Mouse (Mus musculus): ENCODE results near the gene Lrrc15. TPM values are rescaled to one million over a fixed set of nuclear protein-coding genes. Genes with fewer than 3 reads are reported as not detected.

Lrrc15 gene
- polyA plus RNA-seq (2012; ENCODE audit: insufficient read depth, low replicate concordance): 0.11 TPM in 1 of 2 replicates, not detected in the other

- Histone ChIP-seq H3K36me3 (replicated peaks; ENCODE audit: low read length) (no peaks in the 10 kb centered on the region), H3K4me3 (replicated peaks) (peak within 1 kb of the TSS; percentile 87), H3K4me1 (peaks cover 67% of the 10 kb centered on the region), H3K9me3 (no peaks in the 10 kb centered on the region), H3K27me3 (replicated peaks) (peaks cover 87% of the 10 kb centered on the region)
- no peak for TF ChIP-seq FLI1 (IDR thresholded peaks at IDR 0.05; ENCODE audit: low read length)
- no peak for TF ChIP-seq GATA1 (IDR thresholded peaks at IDR 0.05; ENCODE audit: borderline replicate concordance, low read length)
Observed at GRCm38 (mm10) chr16:30282844-30283495, at the start of gene Lrrc15. Gene Lrrc15, minus strand, starts transcription at chr16:30283256.

DNA sequence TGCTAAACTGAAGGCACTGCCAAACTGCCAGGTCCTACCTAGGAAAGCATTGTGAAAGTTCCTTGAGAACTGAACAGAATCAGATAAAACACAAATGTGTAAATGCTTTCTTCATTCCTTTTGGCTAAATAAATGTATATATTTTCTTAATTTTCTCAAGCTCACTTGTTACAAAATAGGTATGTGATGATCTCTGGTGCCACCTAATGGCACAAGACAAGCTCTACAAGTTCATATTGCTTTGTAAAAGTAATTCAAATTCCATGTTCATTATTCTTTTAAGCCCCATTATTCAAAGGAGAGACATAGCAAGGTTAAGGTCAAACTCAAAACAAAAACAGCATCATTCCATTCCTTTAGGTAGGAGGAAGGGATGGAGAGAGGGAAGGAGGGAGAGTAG is 31.2 kb upstream of the Lrrc15 start:
- Histone ChIP-seq H3K36me3 (replicated peaks; ENCODE audit: low read length) (peaks cover 34% of the 10 kb centered on the region), H3K27me3 (replicated peaks) (no peaks in the 10 kb centered on the region), H3K4me3 (replicated peaks) (no peak overlapping the region), H3K9me3 (no peaks in the 10 kb centered on the region), H3K4me1 (peaks cover 48% of the 10 kb centered on the region)
- TF ChIP-seq FLI1 (IDR thresholded peaks at IDR 0.05; ENCODE audit: low read length) (no peak), GATA1 (IDR thresholded peaks at IDR 0.05; ENCODE audit: borderline replicate concordance, low read length) (no peak)

DNA sequence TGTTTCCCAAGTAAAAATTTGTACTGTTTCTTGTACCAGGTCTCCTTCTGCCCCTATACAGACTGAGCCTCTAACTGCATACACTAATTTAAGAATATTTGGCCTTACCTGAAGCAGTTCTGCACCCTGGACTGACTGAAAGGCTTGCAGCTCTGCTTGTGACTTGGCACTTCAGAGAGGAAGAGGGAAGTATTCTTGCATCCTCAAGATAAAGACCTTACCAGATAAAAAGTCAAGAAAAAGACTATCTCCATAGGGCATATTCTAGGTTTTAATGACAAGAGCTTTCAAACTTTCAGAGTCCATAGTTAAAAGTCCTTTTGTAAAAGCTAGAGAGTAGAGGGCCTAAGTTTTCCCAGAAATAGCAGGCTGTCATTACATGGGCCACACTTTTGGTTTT is 27.6 kb upstream of the Lrrc15 start, which contains the start of gene Gp5:
TSS of gene Gp5 (minus strand) at position 133 of the 400 bp plus-strand sequence.
- Histone ChIP-seq H3K4me1 (peaks cover 67% of the 10 kb centered on the region), H3K9me3 (no peaks in the 10 kb centered on the region), H3K36me3 (replicated peaks; ENCODE audit: low read length) (peaks cover 48% of the 10 kb centered on the region), H3K27me3 (replicated peaks) (no peaks in the 10 kb centered on the region), H3K4me3 (replicated peaks) (peak within 1 kb of the TSS; percentile 94)
- TF ChIP-seq FLI1 (IDR thresholded peaks at IDR 0.05; ENCODE audit: low read length) (no peak), GATA1 (IDR thresholded peaks at IDR 0.05; ENCODE audit: borderline replicate concordance, low read length) (peak; percentile 79; the same call in 1 of the 3 replicates)

DNA sequence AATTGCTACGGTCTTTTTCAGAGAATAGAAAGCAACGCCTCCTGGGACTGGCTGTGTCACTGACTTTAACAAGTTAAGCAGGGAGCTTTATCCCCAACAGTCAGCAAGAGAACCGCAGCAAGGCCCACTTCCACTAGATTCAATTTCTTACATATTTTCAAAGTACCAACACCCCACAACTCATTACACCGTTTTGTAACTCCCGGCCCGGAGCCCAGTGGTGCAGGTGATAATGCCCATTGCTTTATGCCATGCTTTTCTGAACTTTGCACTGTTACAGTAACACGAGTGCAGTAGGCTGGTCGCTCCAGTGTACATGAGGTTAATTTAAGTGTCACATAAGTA is 27.1 kb upstream of the Lrrc15 start:
- no peak for TF ChIP-seq GATA1 (IDR thresholded peaks at IDR 0.05; ENCODE audit: borderline replicate concordance, low read length)
- no peak for TF ChIP-seq FLI1 (IDR thresholded peaks at IDR 0.05; ENCODE audit: low read length)
- Histone ChIP-seq H3K4me3 (replicated peaks) (peak overlapping the region; percentile 94), H3K27me3 (replicated peaks) (no peaks in the 10 kb centered on the region), H3K36me3 (replicated peaks; ENCODE audit: low read length) (peaks cover 49% of the 10 kb centered on the region), H3K9me3 (no peaks in the 10 kb centered on the region), H3K4me1 (peaks cover 70% of the 10 kb centered on the region)

DNA sequence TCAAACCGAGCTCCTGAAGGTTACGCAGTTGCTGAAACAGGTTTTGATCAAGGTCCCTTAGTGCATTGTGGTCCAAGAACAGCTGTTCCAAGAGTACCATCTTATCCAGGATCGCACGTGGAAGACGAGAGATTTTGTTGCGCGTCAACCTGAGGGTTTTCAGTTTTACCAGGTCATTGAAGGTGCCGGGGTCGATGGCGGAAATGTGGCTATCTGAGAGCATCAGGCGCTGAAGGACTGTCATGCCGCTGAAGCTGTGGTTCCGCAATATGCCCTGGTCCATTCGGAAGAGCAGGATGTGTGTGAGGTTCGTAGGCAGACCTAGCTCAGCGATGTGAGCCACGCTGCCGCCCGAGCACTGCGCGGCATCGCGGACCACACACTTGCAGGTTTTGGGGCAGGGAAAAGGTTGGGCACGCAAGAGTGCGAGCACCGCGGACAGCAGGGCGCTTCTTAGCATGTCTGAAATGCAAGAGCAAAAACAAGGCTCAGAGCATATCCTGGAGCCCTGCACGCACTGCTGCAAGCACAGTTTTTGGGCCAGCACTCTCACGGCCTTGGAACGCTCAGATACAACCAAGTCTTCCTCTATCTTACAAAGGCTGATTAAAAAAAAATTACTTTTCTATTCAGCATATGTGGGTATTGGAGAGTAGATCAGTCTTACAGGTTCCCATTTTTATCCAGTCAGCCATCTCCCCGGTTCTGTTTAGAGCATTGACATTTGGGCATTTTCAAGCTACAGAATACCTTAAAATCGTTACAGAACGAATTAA is 26.5 kb upstream of the Lrrc15 start:
- Histone ChIP-seq H3K9me3 (no peaks in the 10 kb centered on the region), H3K27me3 (replicated peaks) (no peaks in the 10 kb centered on the region), H3K4me3 (replicated peaks) (peak overlapping the region; percentile 94), H3K4me1 (peaks cover 75% of the 10 kb centered on the region), H3K36me3 (replicated peaks; ENCODE audit: low read length) (peaks cover 47% of the 10 kb centered on the region)
- no peak for TF ChIP-seq GATA1 (IDR thresholded peaks at IDR 0.05; ENCODE audit: borderline replicate concordance, low read length)
- no peak for TF ChIP-seq FLI1 (IDR thresholded peaks at IDR 0.05; ENCODE audit: low read length)

DNA sequence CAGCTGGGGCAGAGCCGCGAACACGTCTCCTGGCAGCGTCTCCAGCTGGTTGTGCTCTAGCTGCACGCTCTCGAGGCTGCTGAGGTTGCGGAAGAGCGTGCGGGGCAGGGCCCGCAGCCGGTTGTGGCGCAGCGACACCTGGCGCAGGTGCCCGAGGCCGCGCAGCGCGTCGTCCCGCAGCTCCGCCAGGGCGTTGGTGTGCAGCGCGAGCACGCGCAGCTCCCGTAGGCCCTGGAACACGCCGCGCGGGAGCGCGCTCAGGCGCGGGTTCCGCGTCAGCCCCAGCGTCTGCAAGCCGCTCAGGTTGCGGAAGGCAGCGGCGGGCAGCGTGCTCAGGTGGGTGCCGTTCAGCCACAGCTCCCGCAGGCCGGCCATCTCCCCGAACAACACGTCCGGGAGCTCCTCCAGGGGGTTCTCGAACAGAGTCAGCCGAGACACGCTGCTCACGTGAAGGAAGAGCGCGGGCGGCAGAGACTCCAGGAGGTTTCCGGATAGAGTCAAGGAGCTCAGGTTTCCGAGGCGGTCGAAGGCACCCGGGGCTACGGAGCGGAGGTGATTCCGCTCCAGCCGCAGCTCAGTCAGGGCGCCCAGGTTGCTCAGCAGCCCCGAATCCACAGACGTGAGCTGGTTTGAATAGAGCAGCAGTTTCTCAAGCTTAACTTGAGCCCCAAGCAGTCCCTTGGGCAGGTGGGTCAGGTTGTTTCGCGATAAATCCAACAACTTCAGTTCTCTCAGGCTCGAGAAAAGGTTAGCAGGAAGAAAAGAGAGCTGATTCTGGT is 25.7 kb upstream of the Lrrc15 start:
- peaks cover 55% of the 10 kb centered on the region for H3K36me3 ChIP-seq (replicated peaks; ENCODE audit: low read length)
- peak overlapping the region; percentile 94 for H3K4me3 ChIP-seq (replicated peaks)
- no peaks in the 10 kb centered on the region for H3K27me3 ChIP-seq (replicated peaks)
- peaks cover 80% of the 10 kb centered on the region for H3K4me1 ChIP-seq
- TF ChIP-seq GATA1 (IDR thresholded peaks at IDR 0.05; ENCODE audit: borderline replicate concordance, low read length) (no peak), FLI1 (IDR thresholded peaks at IDR 0.05; ENCODE audit: low read length) (no peak)
- no peaks in the 10 kb centered on the region for H3K9me3 ChIP-seq

- Histone ChIP-seq H3K9me3 (no peaks in the 10 kb centered on the region), H3K4me1 (peaks cover 84% of the 10 kb centered on the region), H3K36me3 (replicated peaks; ENCODE audit: low read length) (peaks cover 62% of the 10 kb centered on the region), H3K27me3 (replicated peaks) (no peaks in the 10 kb centered on the region), H3K4me3 (replicated peaks) (peak overlapping the region; percentile 94)
- TF ChIP-seq GATA1 (IDR thresholded peaks at IDR 0.05; ENCODE audit: borderline replicate concordance, low read length) (no peak), FLI1 (IDR thresholded peaks at IDR 0.05; ENCODE audit: low read length) (no peak)
Observed at GRCm38 (mm10) chr16:30307961-30308615, 25.0 kb upstream of the Lrrc15 start.

DNA sequence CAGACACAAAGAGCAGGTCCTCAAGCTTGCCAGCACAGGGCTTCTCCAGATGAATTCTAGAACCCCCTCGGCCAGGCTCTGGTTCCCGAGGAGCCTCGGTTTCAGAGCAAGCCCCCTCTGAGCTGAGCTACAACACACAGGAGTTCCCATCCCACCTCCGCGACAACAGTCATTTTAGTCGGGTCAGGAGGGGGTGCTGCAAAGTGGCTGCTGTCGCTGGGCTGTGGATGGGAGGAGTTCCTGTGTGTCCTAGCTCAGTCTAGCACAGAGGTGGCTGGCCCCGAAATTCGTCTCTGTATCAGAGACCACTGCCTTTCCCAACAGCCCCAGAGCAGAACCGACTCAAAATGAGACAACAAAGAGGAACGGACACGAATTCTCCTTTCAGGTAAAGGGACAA is 24.2 kb upstream of the Lrrc15 start:
- Histone ChIP-seq H3K36me3 (replicated peaks; ENCODE audit: low read length) (peaks cover 62% of the 10 kb centered on the region), H3K27me3 (replicated peaks) (no peaks in the 10 kb centered on the region)

GRCm38 (mm10) chr16:30306102-30306501 is 23.0 kb upstream of the Lrrc15 start:
- H3K4me1 ChIP-seq: peaks cover 73% of the 10 kb centered on the region
- H3K4me3 ChIP-seq (replicated peaks): peak overlapping the region; percentile 84
- peaks cover 5% of the 10 kb centered on the region for H3K27me3 ChIP-seq (replicated peaks)
- no peak for TF ChIP-seq FLI1 (IDR thresholded peaks at IDR 0.05; ENCODE audit: low read length)
- TF ChIP-seq GATA1 (IDR thresholded peaks at IDR 0.05; ENCODE audit: borderline replicate concordance, low read length): no peak
- H3K9me3 ChIP-seq: no peaks in the 10 kb centered on the region
- peaks cover 62% of the 10 kb centered on the region for H3K36me3 ChIP-seq (replicated peaks; ENCODE audit: low read length)

More for the DNA sequence above, 24.2 kb upstream of the Lrrc15 start:
- H3K9me3 ChIP-seq: no peaks in the 10 kb centered on the region
- H3K4me3 ChIP-seq (replicated peaks): peak overlapping the region; percentile 94
- H3K4me1 ChIP-seq: peaks cover 85% of the 10 kb centered on the region
- TF ChIP-seq FLI1 (IDR thresholded peaks at IDR 0.05; ENCODE audit: low read length) (no peak), GATA1 (IDR thresholded peaks at IDR 0.05; ENCODE audit: borderline replicate concordance, low read length) (no peak)

Measured in megakaryocyte, embryonic 14.5 days (primary cell).